ENCODE assay signal across 11 mouse cellular contexts in genomic region chr11:60755570-60755969, GRCm38 (mm10).
"Had no signal": no experiment of that assay in that cellular context is flagged by ENCODE, and none has a peak within 500 bp of the region (broad histone marks: within the 10 kb centered on the region; RNA-seq: fewer than 3 reads in every experiment).

No protein-coding gene starts in this region.

- DNase-seq: liver, embryonic 13.5 days; liver, postnatal 0 days; lung, adult 2 months; lung, postnatal 14 days; lung, postnatal 36 days; midbrain, embryonic 14.5 days; retina, postnatal 1 day; spleen, adult 18-20 months; thymus, adult 2 months; thymus, postnatal 25 days; thymus, postnatal 4 days had no signal
